Mouse (Mus musculus): ENCODE measurements around the gene Ggta1. TPM values are rescaled to one million over a fixed set of nuclear protein-coding genes. Genes with fewer than 3 reads are reported as not detected.

The Ggta1 gene
- polyA plus RNA-seq, 1 experiment from 2014 or later = 6.6 TPM

DNA sequence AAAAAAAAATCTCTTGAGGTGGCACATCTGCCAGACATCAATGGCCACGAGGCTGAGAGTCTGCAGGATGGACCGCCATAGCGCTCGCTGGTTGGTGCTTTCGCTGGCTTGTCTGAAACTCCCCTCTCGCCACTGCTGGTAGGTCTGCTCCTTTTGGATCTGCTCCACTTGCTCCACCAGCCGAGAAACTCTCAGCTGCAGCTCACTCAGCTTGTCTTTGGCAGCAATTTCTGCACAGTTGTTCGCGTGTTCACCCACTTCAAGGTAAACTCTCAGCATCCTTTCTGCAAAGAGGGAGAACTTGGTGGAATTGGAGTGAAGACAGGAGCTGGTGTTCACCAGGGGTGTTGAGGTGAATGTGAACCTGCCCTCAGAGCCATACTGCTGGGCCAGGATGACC lies 20.4 kb upstream of the Ggta1 start:
- Histone ChIP-seq H3K4me1 (peaks cover 13% of the 10 kb centered on the region), H3K36me3 (no peaks in the 10 kb centered on the region), H3K27ac (no peak overlapping the region), H3K27me3 (ENCODE audit: low read depth, poor library complexity, severe bottlenecking) (no peaks in the 10 kb centered on the region), H3K9me3 (replicated peaks) (no peaks in the 10 kb centered on the region), H3K4me3 (no peak overlapping the region)
- WGBS = 88% methylated on average over 9 of the region's 9 CpGs
- no peak for DNase-seq (ENCODE audit: low spot score)

DNA sequence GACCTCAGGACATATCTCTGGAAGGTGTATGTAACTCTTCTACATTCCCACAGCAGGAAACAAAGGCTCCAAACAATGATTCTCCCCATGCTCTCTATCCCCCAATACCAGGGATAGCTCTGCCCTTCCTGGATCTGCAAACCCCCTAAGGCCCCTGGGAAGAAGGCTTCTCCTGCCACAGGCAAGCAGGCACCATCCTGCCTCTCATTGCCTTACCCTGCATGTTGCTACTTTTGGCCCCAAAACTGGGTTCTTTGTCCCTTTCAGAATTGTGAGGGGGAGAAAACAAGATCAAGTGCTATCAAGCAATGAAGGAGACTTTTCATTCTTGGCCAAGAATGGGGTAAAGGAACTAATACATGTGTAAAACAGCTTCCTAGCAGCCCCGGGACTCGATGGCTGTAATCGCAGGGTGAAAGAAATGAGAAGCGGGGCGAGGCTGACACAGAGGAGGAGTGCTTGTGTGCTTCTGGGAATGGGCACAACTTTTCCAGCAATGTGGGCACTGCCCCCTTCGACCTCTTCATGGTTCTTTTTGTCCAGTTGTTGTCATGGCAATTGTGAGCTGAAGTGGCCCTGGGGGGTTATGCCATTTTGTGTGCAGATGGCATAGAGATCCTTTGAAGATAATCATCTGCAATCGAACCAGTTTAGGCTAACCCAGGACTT lies 18.4 kb upstream of the Ggta1 start:
- Histone ChIP-seq H3K27ac (no peak overlapping the region; the same call in 1 of the 2 replicates), H3K4me1 (peaks cover 6% of the 10 kb centered on the region; the same call in 1 of the 2 replicates), H3K4me3 (no peak overlapping the region), H3K36me3 (no peaks in the 10 kb centered on the region), H3K9me3 (replicated peaks) (no peaks in the 10 kb centered on the region), H3K27me3 (ENCODE audit: low read depth, poor library complexity, severe bottlenecking) (no peaks in the 10 kb centered on the region)
- DNase-seq (ENCODE audit: low spot score) = no peak
- 81% methylated on average over 7 of the region's 7 CpGs for WGBS

DNA sequence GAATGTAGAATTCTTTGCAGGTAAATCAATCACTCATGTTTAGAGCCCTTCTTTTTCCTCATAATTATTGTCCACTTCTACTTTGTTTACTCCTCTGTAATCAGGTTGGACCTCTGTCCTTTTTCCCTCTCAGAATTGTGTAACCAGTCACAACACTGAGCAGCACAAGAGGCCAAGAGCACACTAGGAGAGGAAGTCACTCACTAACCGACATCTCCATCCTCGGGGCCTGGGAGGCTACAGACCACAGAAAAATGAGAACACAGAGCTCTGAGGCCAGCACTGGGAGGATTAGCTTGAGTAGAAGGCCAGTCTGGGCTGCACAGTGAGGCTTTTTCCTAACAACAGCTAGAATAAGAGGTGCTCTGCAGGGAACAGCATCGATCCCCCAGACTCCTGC lies 17.0 kb upstream of the Ggta1 start:
- WGBS = 73% methylated on average over 3 of the region's 3 CpGs
- Histone ChIP-seq H3K36me3 (no peaks in the 10 kb centered on the region), H3K4me3 (no peak overlapping the region), H3K27ac (no peak overlapping the region), H3K4me1 (peaks cover 6% of the 10 kb centered on the region; the same call in 1 of the 2 replicates), H3K27me3 (ENCODE audit: low read depth, poor library complexity, severe bottlenecking) (no peaks in the 10 kb centered on the region), H3K9me3 (replicated peaks) (no peaks in the 10 kb centered on the region)
- DNase-seq (ENCODE audit: low spot score) = no peak

DNA sequence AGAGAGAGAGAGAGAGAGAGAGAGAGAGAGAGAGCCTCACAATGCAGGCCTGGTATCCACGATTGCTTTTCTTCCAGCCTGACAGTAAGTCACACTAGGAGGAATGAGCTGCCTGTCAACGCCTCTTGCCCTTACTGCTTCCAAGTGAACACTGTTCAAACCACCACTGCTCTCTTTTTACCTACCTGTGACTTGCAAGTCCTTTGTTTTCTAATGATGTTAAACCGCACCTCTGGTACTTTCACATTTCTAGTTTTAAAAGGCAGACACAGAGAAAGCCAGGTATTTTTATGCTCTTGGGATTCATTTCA lies 15.7 kb upstream of the Ggta1 start:
- H3K4me1 ChIP-seq = peaks cover 6% of the 10 kb centered on the region; the same call in 1 of the 2 replicates
- no peaks in the 10 kb centered on the region for H3K9me3 ChIP-seq (replicated peaks)
- no peak for DNase-seq (ENCODE audit: low spot score)
- no peaks in the 10 kb centered on the region for H3K27me3 ChIP-seq (ENCODE audit: low read depth, poor library complexity, severe bottlenecking)
- WGBS = 54% methylated on average over 3 of the region's 3 CpGs
- H3K4me3 ChIP-seq = no peak overlapping the region
- no peaks in the 10 kb centered on the region for H3K36me3 ChIP-seq
- H3K27ac ChIP-seq = no peak overlapping the region

DNA sequence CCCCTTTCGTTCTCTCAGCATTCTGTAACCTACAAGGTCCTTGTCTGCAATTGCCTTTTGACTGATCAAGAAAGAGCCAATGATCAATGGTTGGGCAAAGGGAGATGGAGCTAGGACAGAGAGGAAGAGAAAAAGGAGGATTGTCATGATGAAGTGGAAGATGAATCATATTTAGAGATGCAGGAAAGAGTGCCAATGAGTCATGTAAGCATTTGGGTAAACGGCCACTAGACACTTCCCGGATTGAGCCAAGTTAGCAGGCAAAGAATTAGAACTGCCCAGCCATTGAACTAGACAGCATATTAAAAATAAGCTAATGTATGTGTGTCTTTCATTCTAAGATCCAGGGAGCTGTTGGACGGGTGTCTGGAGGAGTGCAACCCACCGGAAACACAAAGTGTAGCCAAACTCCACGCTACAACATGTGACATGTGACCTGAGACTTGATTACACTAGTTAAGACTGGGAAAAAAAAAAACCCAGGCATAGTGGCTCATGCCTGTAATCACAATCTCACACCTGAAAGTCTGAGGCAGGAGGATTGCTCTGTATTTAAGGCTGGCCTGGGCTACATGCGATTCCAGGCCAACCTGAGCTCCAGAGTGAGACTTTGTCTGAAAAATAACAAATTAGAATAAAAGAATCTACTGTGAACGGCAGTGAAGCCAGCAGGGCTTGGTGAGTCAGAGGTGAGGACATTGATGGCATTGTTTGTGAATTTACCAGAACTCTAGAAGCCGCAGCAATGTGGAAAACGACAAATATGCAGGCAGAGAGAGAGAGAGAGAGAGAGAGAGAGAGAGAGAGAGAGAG lies 15.2 kb upstream of the Ggta1 start:
- no peak overlapping the region for H3K4me3 ChIP-seq
- DNase-seq (ENCODE audit: low spot score) = no peak
- no peaks in the 10 kb centered on the region for H3K36me3 ChIP-seq
- no peaks in the 10 kb centered on the region for H3K9me3 ChIP-seq (replicated peaks)
- WGBS = 88% methylated on average over 10 of the region's 10 CpGs
- peaks cover 6% of the 10 kb centered on the region; the same call in 1 of the 2 replicates for H3K4me1 ChIP-seq
- H3K27me3 ChIP-seq (ENCODE audit: low read depth, poor library complexity, severe bottlenecking) = no peaks in the 10 kb centered on the region
- no peak overlapping the region for H3K27ac ChIP-seq

DNA sequence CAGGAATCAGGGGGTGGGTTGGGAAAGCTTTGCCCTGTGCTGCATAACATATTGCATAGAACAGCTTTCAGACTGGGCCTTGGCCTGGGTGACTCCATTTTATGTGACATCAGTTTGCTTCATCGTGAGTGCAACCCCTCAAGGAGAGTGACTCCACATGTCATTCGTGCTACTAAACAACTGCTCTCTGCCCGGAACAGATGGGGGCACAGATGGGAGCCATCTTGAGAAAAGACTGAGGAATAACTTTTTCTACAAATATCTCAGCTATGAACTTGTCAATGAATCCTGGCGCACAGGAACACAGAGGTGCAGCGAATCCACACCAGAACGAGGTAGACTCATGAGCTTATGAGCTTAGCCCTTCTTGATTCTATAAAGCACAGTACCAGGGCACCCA lies 14.3 kb upstream of the Ggta1 start:
- Histone ChIP-seq H3K27ac (no peak overlapping the region), H3K9me3 (replicated peaks) (no peaks in the 10 kb centered on the region), H3K36me3 (no peaks in the 10 kb centered on the region), H3K4me3 (no peak overlapping the region), H3K27me3 (ENCODE audit: low read depth, poor library complexity, severe bottlenecking) (no peaks in the 10 kb centered on the region), H3K4me1 (peaks cover 6% of the 10 kb centered on the region; the same call in 1 of the 2 replicates)
- DNase-seq (ENCODE audit: low spot score) = no peak
- WGBS = 92% methylated on average over 6 of the region's 6 CpGs

DNA sequence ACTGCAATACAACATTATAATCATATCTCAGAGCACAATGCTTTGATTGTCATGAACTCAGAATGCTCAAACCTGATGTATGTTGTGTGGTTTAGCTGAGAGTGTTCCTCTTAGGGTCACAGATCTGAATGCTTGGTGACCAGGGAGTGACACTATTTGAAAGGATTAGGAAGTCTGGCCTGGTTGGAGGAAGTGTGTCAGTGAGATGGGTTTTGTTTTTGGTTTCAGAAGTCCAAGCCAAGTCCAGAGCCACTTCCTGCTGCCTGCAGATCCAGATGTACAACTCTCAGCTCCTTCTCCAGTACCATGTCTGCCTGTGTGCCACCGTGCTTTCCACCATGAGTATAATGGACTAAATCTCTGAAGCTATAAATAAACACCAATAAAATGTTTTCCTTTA lies 11.9 kb upstream of the Ggta1 start:
- Histone ChIP-seq H3K27ac (no peak overlapping the region), H3K36me3 (no peaks in the 10 kb centered on the region), H3K27me3 (ENCODE audit: low read depth, poor library complexity, severe bottlenecking) (no peaks in the 10 kb centered on the region), H3K9me3 (replicated peaks) (no peaks in the 10 kb centered on the region), H3K4me3 (no peak overlapping the region), H3K4me1 (no peaks in the 10 kb centered on the region)
- DNase-seq (ENCODE audit: low spot score) = no peak
- WGBS = 95% methylated on average over 1 of the region's 1 CpGs

DNA sequence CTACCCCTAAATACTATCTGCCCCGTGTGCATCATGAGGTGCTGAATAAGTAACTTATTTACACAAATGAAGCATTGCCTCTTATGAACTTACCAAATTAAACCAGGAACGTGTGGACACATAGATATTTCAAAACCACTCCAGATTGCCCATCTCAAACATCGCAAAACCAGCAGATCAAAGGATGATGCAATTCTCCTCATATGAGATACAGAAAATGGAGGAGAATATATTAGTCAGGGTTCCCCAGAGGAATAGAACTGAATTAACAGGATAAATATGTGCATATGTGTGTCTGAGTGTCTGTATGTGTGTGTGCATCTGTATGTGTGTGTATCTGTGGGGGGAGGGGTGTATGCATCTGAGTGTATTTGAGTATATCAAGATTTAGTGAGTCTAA lies 6.2 kb upstream of the Ggta1 start:
- WGBS = 80% methylated on average over 3 of the region's 3 CpGs

DNA sequence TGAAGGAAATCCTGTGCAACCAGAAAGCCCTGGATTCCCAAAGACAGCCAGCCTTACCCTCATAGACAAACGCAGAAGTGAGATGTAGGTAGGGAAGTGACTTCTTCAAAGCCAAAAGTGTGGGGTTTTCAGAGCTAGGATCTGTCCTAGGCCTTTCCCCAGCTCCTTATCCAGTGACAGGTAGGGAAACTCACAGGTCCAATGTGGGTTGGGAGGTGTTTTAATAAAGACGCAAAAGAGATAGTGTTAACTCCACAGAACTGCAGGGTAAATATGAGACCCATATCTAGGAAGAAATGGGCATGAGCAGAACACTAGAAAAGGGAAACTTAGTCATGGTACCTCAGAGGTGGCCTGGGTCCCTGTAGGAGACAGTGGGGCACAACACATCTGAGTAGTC lies 5.2 kb upstream of the Ggta1 start:
- no peak for DNase-seq (ENCODE audit: low spot score)
- Histone ChIP-seq H3K27ac (no peak overlapping the region), H3K4me1 (peaks cover 12% of the 10 kb centered on the region), H3K27me3 (ENCODE audit: low read depth, poor library complexity, severe bottlenecking) (no peaks in the 10 kb centered on the region), H3K9me3 (replicated peaks) (no peaks in the 10 kb centered on the region), H3K4me3 (no peak overlapping the region), H3K36me3 (no peaks in the 10 kb centered on the region)
- WGBS = 82% methylated on average over 2 of the region's 2 CpGs

More for the DNA sequence above, 6.2 kb upstream of the Ggta1 start:
- Histone ChIP-seq H3K9me3 (replicated peaks) (no peaks in the 10 kb centered on the region), H3K4me1 (peaks cover 2% of the 10 kb centered on the region), H3K36me3 (no peaks in the 10 kb centered on the region), H3K27ac (no peak overlapping the region), H3K27me3 (ENCODE audit: low read depth, poor library complexity, severe bottlenecking) (no peaks in the 10 kb centered on the region), H3K4me3 (no peak overlapping the region)
- DNase-seq (ENCODE audit: low spot score) = no peak

DNA sequence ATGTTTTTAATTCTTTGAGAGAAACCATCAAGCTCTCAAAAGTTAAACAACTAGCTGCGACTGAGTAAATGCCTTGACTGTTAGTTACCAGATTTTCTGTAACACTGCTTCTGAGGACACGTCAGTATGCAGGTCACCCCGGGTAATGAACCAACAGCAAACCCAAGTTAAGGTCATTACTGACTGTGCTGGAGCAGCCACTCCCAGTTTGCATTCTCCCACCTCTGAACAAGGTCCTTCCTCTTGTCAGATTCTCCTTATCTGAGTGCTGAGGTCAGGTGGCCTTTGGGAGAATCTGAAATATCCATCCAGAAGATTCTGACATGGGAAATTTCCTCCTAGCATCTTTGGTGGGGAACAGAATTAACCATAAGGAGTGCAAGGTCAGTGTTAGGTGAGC lies 4.8 kb upstream of the Ggta1 start:
- no peak overlapping the region for H3K4me3 ChIP-seq
- H3K9me3 ChIP-seq (replicated peaks) = no peaks in the 10 kb centered on the region
- no peaks in the 10 kb centered on the region for H3K27me3 ChIP-seq (ENCODE audit: low read depth, poor library complexity, severe bottlenecking)
- no peak overlapping the region for H3K27ac ChIP-seq
- no peak for DNase-seq (ENCODE audit: low spot score)
- H3K4me1 ChIP-seq = peaks cover 17% of the 10 kb centered on the region
- H3K36me3 ChIP-seq = no peaks in the 10 kb centered on the region
- WGBS = 78% methylated on average over 3 of the region's 3 CpGs

DNA sequence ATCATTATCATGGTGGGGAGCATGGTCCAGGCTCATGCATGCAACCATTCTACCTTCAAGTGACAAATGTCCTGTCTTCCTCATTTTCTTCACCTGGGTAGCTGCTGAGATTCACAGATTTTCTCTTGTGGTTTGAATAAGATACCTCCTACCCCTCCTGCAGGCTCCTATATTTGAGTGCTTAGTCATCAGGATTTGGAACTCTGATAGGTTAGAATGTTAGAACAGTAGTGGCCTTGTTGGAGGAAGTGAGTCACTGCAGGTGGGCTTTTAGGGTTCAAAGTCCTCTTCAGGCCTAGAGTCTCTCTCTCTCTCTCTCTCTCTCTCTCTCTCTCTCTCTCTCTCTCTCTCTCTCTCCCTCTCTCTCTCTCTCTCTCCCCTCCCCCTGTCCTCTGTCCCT lies 2.6 kb upstream of the Ggta1 start:
- no peak overlapping the region for H3K4me3 ChIP-seq
- H3K9me3 ChIP-seq (replicated peaks) = no peaks in the 10 kb centered on the region
- no peaks in the 10 kb centered on the region for H3K36me3 ChIP-seq
- H3K27ac ChIP-seq = no peak overlapping the region
- DNase-seq (ENCODE audit: low spot score) = no peak
- peaks cover 7% of the 10 kb centered on the region; the same call in 1 of the 2 replicates for H3K27me3 ChIP-seq (ENCODE audit: low read depth, poor library complexity, severe bottlenecking)
- peaks cover 37% of the 10 kb centered on the region for H3K4me1 ChIP-seq

DNA sequence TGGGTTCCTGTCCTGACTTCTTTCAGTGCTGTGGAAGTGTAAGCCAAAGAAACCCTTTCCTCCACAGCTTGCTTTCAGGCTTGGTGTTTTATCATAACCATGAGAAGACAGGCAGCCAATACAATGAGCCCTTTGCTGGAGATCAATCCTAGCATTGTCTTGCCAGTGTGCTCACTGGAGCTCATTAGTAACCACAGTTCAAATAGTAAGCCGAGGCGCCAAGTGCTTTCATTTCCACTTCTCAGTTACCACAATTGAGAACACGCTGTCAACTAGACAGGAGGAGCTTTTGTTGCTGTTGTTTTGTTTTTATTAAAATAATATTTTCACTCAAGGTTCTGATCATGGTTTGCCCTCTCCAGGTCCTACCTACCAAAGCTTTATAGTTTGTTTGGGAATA lies 1.5 kb upstream of the Ggta1 start:
- H3K27me3 ChIP-seq (ENCODE audit: low read depth, poor library complexity, severe bottlenecking) = peaks cover 10% of the 10 kb centered on the region; the same call in 1 of the 2 replicates

DNA sequence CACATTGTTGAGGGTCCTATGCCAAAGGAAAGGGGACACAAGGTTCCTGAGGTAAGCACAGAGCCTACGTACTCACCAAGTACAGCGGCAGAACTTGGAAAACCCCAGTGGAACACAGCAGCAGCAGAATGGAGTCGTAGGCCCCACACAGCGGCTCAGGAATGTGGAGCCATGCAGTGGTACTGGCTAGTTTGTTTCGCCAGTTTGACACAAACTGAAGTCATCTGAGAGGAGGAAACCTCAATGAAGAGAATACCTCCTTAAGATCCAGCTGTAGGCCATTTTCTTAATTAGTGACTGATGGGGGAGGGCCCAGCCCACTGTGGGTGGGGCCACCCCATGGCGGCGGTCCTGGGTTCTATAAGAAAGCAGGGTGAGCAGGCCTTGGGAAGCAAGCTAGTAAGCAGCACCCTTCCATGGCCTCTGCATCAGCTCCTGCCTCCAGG lies 1.1 kb upstream of the Ggta1 start:
- H3K4me3 ChIP-seq = peak overlapping the region; percentile 36; the same call in 1 of the 2 replicates
- no peak for DNase-seq (ENCODE audit: low spot score)
- 59% methylated on average over 7 of the region's 7 CpGs for WGBS
- H3K9me3 ChIP-seq (replicated peaks) = no peaks in the 10 kb centered on the region
- H3K27me3 ChIP-seq (ENCODE audit: low read depth, poor library complexity, severe bottlenecking) = peaks cover 10% of the 10 kb centered on the region; the same call in 1 of the 2 replicates
- no peaks in the 10 kb centered on the region for H3K36me3 ChIP-seq
- peaks cover 42% of the 10 kb centered on the region for H3K4me1 ChIP-seq
- 0 out of 2 replicates have a peak overlapping the region, but pooled peaks have one; percentile 7 for H3K27ac ChIP-seq

More for the DNA sequence above, 1.5 kb upstream of the Ggta1 start:
- peaks cover 42% of the 10 kb centered on the region for H3K4me1 ChIP-seq
- no peaks in the 10 kb centered on the region for H3K9me3 ChIP-seq (replicated peaks)
- no peak for DNase-seq (ENCODE audit: low spot score)
- 0 out of 2 replicates have a peak overlapping the region, but pooled peaks have one; percentile 7 for H3K27ac ChIP-seq
- H3K4me3 ChIP-seq = no peak overlapping the region
- WGBS = 94% methylated on average over 3 of the region's 3 CpGs
- H3K36me3 ChIP-seq = no peaks in the 10 kb centered on the region
